Mouse (Mus musculus): Measurements from ENCODE around the gene Iqgap2. TPM values are rescaled to one million over a fixed set of nuclear protein-coding genes. Genes with fewer than 3 reads are reported as not detected.

Iqgap2 gene
- 10 to 100 TPM; 82.0 to 83.5 TPM for total RNA-seq (2021)

GRCm38 (mm10) chr13:95891491-95891925 is at the start of gene Iqgap2:
Gene Iqgap2, minus strand, starts transcription at chr13:95891922.
- DNase-seq (ENCODE audit: extremely low spot score in 1 of 2, low spot score in 1 of 2) = no peak

- no peak for DNase-seq (ENCODE audit: extremely low spot score in 1 of 2, low spot score in 1 of 2)
Measured at GRCm38 (mm10) chr13:95940811-95941210, 49.1 kb upstream of the Iqgap2 start.

GRCm38 (mm10) chr13:95924201-95924621 is 32.5 kb upstream of the Iqgap2 start:
- no peak for DNase-seq (ENCODE audit: extremely low spot score in 1 of 2, low spot score in 1 of 2)

GRCm38 (mm10) chr13:95922626-95923025 is 30.9 kb upstream of the Iqgap2 start:
- DNase-seq (ENCODE audit: extremely low spot score in 1 of 2, low spot score in 1 of 2) = no peak

GRCm38 (mm10) chr13:95918624-95919284 is 27.0 kb upstream of the Iqgap2 start:
- DNase-seq (ENCODE audit: extremely low spot score in 1 of 2, low spot score in 1 of 2) = no peak

- no peak for DNase-seq (ENCODE audit: extremely low spot score in 1 of 2, low spot score in 1 of 2)
Measured at GRCm38 (mm10) chr13:95913046-95913406, 21.3 kb upstream of the Iqgap2 start.

GRCm38 (mm10) chr13:95912157-95913045 is 20.7 kb upstream of the Iqgap2 start:
- peak; percentile 64 to 70 for DNase-seq (ENCODE audit: extremely low spot score in 1 of 2, low spot score in 1 of 2)

- DNase-seq (ENCODE audit: extremely low spot score in 1 of 2, low spot score in 1 of 2) = no peak
Measured at GRCm38 (mm10) chr13:95910270-95910669, 18.5 kb upstream of the Iqgap2 start.

GRCm38 (mm10) chr13:95909244-95909643 is 17.5 kb upstream of the Iqgap2 start:
- DNase-seq (ENCODE audit: extremely low spot score in 1 of 2, low spot score in 1 of 2) = no peak

- DNase-seq (ENCODE audit: extremely low spot score in 1 of 2, low spot score in 1 of 2) = no peak
Measured at GRCm38 (mm10) chr13:95902696-95903095, 11.0 kb upstream of the Iqgap2 start.

- no peak for DNase-seq (ENCODE audit: extremely low spot score in 1 of 2, low spot score in 1 of 2)
Measured at GRCm38 (mm10) chr13:95899885-95900650, 8.3 kb upstream of the Iqgap2 start.

GRCm38 (mm10) chr13:95896501-95896900 is 4.8 kb upstream of the Iqgap2 start:
- no peak for DNase-seq (ENCODE audit: extremely low spot score in 1 of 2, low spot score in 1 of 2)

GRCm38 (mm10) chr13:95893166-95893565 is 1.4 kb upstream of the Iqgap2 start:
- DNase-seq (ENCODE audit: extremely low spot score in 1 of 2, low spot score in 1 of 2) = no peak

- DNase-seq (ENCODE audit: extremely low spot score in 1 of 2, low spot score in 1 of 2) = no peak
Measured at GRCm38 (mm10) chr13:95892611-95893145, 956 bp upstream of the Iqgap2 start.

GRCm38 (mm10) chr13:95891926-95892610 is 346 bp upstream of the Iqgap2 start:
- DNase-seq (ENCODE audit: extremely low spot score in 1 of 2, low spot score in 1 of 2) = peak; percentile 81 to 85

- DNase-seq (ENCODE audit: extremely low spot score in 1 of 2, low spot score in 1 of 2) = peak; percentile 40 to 42
Measured at GRCm38 (mm10) chr13:95890851-95891471, 761 bp downstream of the Iqgap2 start.

GRCm38 (mm10) chr13:95889981-95890545 is 1.7 kb downstream of the Iqgap2 start:
- DNase-seq (ENCODE audit: extremely low spot score in 1 of 2, low spot score in 1 of 2) = no peak

- DNase-seq (ENCODE audit: extremely low spot score in 1 of 2, low spot score in 1 of 2) = no peak
Measured at GRCm38 (mm10) chr13:95889366-95889765, 2.4 kb downstream of the Iqgap2 start.

- DNase-seq (ENCODE audit: extremely low spot score in 1 of 2, low spot score in 1 of 2) = no peak
Measured at GRCm38 (mm10) chr13:95888621-95889020, 3.1 kb downstream of the Iqgap2 start.

Data from layer of hippocampus, postnatal 25 days (tissue).